Mouse (Mus musculus): ENCODE measurements around the gene Lhfpl5. TPM values are rescaled to one million over a fixed set of nuclear protein-coding genes. Genes with fewer than 3 reads are reported as not detected.
A peak's percentile ranks its signal among the peaks of the same experiment; 100 is the strongest.
"Not testable (repeated sequence)": the region's sequence is repeated elsewhere in the genome, so short reads cannot be mapped to it uniquely, and the experiment has no call there.

The Lhfpl5 gene
- 1 to 10 TPM; 1.0 to 2.0 (median 1.9) TPM for polyA plus RNA-seq (2017; shearing (Covaris generic))

GRCm38 (mm10) chr17:28575244-28576125 is at the start of gene Lhfpl5:
Gene Lhfpl5 (plus strand): TSS chr17:28575641.
- ATAC-seq: no peak

GRCm38 (mm10) chr17:28527184-28528042 is 48.0 kb upstream of the Lhfpl5 start:
- no peak for ATAC-seq

- peak; percentile 48 for ATAC-seq
Measured at GRCm38 (mm10) chr17:28528043-28528351, 47.4 kb upstream of the Lhfpl5 start.

GRCm38 (mm10) chr17:28529116-28529515 is 46.3 kb upstream of the Lhfpl5 start:
- ATAC-seq: no peak

GRCm38 (mm10) chr17:28530506-28530905 is 44.9 kb upstream of the Lhfpl5 start, which contains the start of gene Armc12:
Gene Armc12 (plus strand): TSS chr17:28530806.
- no peak for ATAC-seq

GRCm38 (mm10) chr17:28531946-28532345 is 43.5 kb upstream of the Lhfpl5 start:
- no peak for ATAC-seq

- ATAC-seq: no peak
Measured at GRCm38 (mm10) chr17:28532557-28532956, 42.9 kb upstream of the Lhfpl5 start.

GRCm38 (mm10) chr17:28533327-28533726 is 42.1 kb upstream of the Lhfpl5 start:
- no peak for ATAC-seq

GRCm38 (mm10) chr17:28537881-28538280 is 37.6 kb upstream of the Lhfpl5 start:
- no peak for ATAC-seq

GRCm38 (mm10) chr17:28546925-28547324 is 28.5 kb upstream of the Lhfpl5 start:
- ATAC-seq: no peak

- no peak for ATAC-seq
Measured at GRCm38 (mm10) chr17:28548550-28548949, 26.9 kb upstream of the Lhfpl5 start.

GRCm38 (mm10) chr17:28549111-28549510 is 26.3 kb upstream of the Lhfpl5 start, which contains the start of gene Clpsl2:
Gene Clpsl2 (plus strand): TSS chr17:28549411.
- no peak for ATAC-seq

GRCm38 (mm10) chr17:28553040-28553793 is 22.2 kb upstream of the Lhfpl5 start:
- ATAC-seq: peak; percentile 83

GRCm38 (mm10) chr17:28554021-28554420 is 21.4 kb upstream of the Lhfpl5 start:
- ATAC-seq: not testable (repeated sequence)

- ATAC-seq: no peak
Measured at GRCm38 (mm10) chr17:28556635-28557396, 18.6 kb upstream of the Lhfpl5 start.

- no peak for ATAC-seq
Measured at GRCm38 (mm10) chr17:28557772-28558171, 17.7 kb upstream of the Lhfpl5 start.

- ATAC-seq: no peak
Measured at GRCm38 (mm10) chr17:28560598-28560997, 14.8 kb upstream of the Lhfpl5 start, which contains the start of gene Clps. Gene Clps (minus strand): TSS chr17:28560766.

- no peak for ATAC-seq
Measured at GRCm38 (mm10) chr17:28561613-28562012, 13.8 kb upstream of the Lhfpl5 start.

GRCm38 (mm10) chr17:28565181-28565580 is 10.3 kb upstream of the Lhfpl5 start:
- ATAC-seq: no peak

- no peak for ATAC-seq
Measured at GRCm38 (mm10) chr17:28567541-28567940, 7.9 kb upstream of the Lhfpl5 start.

GRCm38 (mm10) chr17:28571868-28572267 is 3.6 kb upstream of the Lhfpl5 start:
- no peak for ATAC-seq

- no peak for ATAC-seq
Measured at GRCm38 (mm10) chr17:28572521-28572920, 2.9 kb upstream of the Lhfpl5 start.

Data from inflammation-experienced regulatory T-cells, adult 6 months (primary cell).